Mouse (Mus musculus): ENCODE measurements around the gene Gm9964. TPM values are rescaled to one million over a fixed set of nuclear protein-coding genes. Genes with fewer than 3 reads are reported as not detected.
"Not testable (repeated sequence)": the region's sequence is repeated elsewhere in the genome, so short reads cannot be mapped to it uniquely, and the experiment has no call there.

Gene Gm9964
- total and polyA plus RNA-seq, 2 experiments, result not detected

DNA sequence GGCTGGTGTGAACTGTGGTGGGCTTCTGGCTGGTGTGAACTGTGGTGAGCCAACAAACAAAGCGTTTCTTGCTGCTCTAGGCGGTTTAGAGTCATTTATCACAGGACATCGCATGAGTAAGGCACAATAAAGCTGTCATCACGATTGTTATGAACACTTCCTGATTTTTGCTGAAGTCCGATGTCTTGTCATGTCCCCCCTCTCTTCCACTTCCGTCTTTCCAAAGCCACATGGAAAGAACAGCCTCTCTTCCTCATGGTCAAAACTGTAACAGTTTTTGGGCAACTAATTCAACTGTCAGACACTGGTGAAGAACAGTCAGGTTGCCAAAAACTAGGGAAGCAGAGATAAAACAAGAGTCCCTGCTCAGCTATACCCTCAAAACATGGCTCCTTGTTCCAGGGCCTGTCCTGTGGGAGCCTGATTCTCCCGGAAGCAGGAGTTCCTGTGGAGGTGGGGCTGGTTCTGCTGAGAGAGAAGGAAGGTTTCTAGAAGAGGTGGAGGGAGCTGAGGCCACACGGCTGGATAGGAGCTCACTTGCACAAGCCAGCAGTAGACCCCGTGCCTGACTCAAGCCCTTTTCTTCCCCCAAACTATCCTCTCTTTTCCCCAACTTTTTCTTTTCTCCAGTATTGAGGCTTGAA, 9.1 kb upstream of the Gm9964 start:
- 0 out of 2 replicates have a peak, but pooled peaks cover 2% of the 10 kb centered on the region for H3K4me1 ChIP-seq (ENCODE audit: control insufficient read depth, insufficient read depth, low read length)
- TF ChIP-seq CTCF (IDR thresholded peaks at IDR 0.05; ENCODE audit: low read depth, low read length), result no peak
- TF ChIP-seq POLR2A (IDR thresholded peaks at IDR 0.05; ENCODE audit: extremely low read depth, insufficient read depth, low read length), result no peak
- H3K79me2 ChIP-seq (ENCODE audit: control insufficient read depth, insufficient read depth, low read length), result no peaks in the 10 kb centered on the region
- no peaks in the 10 kb centered on the region for H3K36me3 ChIP-seq (ENCODE audit: control insufficient read depth, insufficient read depth, low read length)
- peak; percentile 30 for DNase-seq (ENCODE audit: extremely low read depth, low read depth, low spot score)
- no peak overlapping the region for H3K4me3 ChIP-seq (ENCODE audit: insufficient read depth, low read depth, low read length)
- no peak overlapping the region for H3K9ac ChIP-seq (ENCODE audit: low read depth, low read length)
- H3K27ac ChIP-seq (replicated peaks; ENCODE audit: insufficient read depth, low read depth, low read length), result peak overlapping the region; percentile 40
- no peaks in the 10 kb centered on the region for H3K27me3 ChIP-seq (ENCODE audit: control insufficient read depth, insufficient read depth, low read length)
- 77% methylated on average over 9 of the region's 9 CpGs for WGBS

DNA sequence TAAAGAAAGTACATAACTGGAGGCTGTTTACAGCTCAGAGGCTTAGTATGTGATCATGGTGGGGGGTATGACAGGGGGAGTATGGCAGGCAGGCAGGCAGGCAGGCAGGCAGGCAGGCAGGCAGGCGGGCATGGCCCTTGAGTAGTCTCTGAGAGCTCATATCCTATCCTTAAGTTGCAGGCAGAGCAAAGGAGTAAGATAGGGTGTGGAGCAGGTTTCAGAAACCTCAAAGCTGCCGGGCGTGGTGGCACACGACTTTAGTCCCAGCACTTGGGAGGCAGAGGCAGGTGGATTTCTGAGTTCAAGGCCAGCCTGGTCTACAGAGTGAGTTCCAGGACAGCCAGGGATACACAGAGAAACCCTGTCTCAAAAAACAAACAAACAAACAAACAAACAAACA, 7.5 kb upstream of the Gm9964 start:
- 94% methylated on average over 4 of the region's 4 CpGs for WGBS
- H3K27me3 ChIP-seq (ENCODE audit: control insufficient read depth, insufficient read depth, low read length); DNase-seq (ENCODE audit: extremely low read depth, low read depth, low spot score); H3K4me3 ChIP-seq (ENCODE audit: insufficient read depth, low read depth, low read length); H3K27ac ChIP-seq (replicated peaks; ENCODE audit: insufficient read depth, low read depth, low read length); H3K79me2 ChIP-seq (ENCODE audit: control insufficient read depth, insufficient read depth, low read length); H3K9ac ChIP-seq (ENCODE audit: low read depth, low read length); H3K36me3 ChIP-seq (ENCODE audit: control insufficient read depth, insufficient read depth, low read length); H3K4me1 ChIP-seq (ENCODE audit: control insufficient read depth, insufficient read depth, low read length): not testable (repeated sequence)

DNA sequence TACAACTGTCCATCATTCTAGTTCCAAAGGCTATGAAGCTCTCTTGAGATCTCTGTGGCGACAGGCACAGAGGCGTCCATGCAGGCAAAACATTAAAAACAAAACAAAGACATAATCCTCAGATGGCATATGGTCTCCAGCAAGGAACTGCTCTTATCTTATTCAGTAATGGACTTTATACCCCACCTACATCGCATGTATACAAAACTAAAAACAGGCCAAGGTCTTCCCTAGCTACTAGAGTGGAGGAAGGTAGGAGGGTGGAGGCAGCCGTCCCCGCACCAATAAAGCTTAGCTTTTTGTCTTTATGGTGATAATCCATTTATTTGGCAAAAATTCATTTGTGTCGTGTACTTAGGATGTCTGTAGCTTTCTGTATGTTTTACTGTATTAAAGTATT, 6.4 kb upstream of the Gm9964 start:
- no peaks in the 10 kb centered on the region for H3K79me2 ChIP-seq (ENCODE audit: control insufficient read depth, insufficient read depth, low read length)
- no peaks in the 10 kb centered on the region for H3K27me3 ChIP-seq (ENCODE audit: control insufficient read depth, insufficient read depth, low read length)
- no peak for DNase-seq (ENCODE audit: extremely low read depth, low read depth, low spot score)
- 0 out of 2 replicates have a peak, but pooled peaks cover 2% of the 10 kb centered on the region for H3K4me1 ChIP-seq (ENCODE audit: control insufficient read depth, insufficient read depth, low read length)
- TF ChIP-seq CTCF (IDR thresholded peaks at IDR 0.05; ENCODE audit: low read depth, low read length) (no peak), POLR2A (IDR thresholded peaks at IDR 0.05; ENCODE audit: extremely low read depth, insufficient read depth, low read length) (no peak)
- no peak overlapping the region for H3K9ac ChIP-seq (ENCODE audit: low read depth, low read length)
- 89% methylated on average over 6 of the region's 6 CpGs for WGBS
- H3K4me3 ChIP-seq (ENCODE audit: insufficient read depth, low read depth, low read length), result no peak overlapping the region
- H3K27ac ChIP-seq (replicated peaks; ENCODE audit: insufficient read depth, low read depth, low read length), result no peak overlapping the region
- H3K36me3 ChIP-seq (ENCODE audit: control insufficient read depth, insufficient read depth, low read length), result no peaks in the 10 kb centered on the region

DNA sequence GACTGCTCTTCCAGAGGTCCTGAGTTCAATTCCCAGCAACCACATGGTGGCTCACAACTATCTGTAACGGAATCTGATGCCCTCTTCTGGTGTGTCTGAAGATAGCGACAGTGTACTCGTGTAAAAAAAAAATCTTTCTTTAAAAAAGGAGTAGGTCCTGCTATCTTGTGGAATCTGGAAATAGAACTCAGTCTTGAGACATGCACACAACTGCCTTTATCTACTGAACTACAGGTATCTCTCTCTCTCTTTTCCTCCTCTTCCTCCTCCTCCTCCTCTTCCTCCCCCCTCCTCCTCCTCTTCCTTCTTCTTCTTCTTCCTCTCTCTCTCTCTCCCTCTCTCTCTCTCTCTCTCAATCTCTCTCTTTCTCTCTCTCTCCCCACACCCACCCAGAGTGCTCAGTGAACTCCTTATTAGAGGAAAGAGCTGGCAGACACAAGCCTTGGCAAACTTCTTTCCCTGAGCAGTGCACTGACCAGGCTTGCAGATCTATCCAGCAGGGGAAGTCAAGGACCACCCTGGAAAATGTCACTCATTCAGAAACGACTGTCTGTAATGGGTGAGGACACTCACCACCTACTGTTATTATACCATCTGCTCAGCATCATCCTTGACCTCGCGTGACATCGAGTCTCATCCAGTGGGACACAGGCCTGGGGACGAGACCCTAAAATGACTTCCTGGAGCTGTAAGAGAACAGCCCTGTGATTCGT, 3.2 kb upstream of the Gm9964 start:
- H3K27me3 ChIP-seq (ENCODE audit: control insufficient read depth, insufficient read depth, low read length), result no peaks in the 10 kb centered on the region
- no peak for DNase-seq (ENCODE audit: extremely low read depth, low read depth, low spot score)
- no peak overlapping the region for H3K9ac ChIP-seq (ENCODE audit: low read depth, low read length)
- no peak overlapping the region for H3K27ac ChIP-seq (replicated peaks; ENCODE audit: insufficient read depth, low read depth, low read length)
- no peak overlapping the region for H3K4me3 ChIP-seq (ENCODE audit: insufficient read depth, low read depth, low read length)
- TF ChIP-seq POLR2A (IDR thresholded peaks at IDR 0.05; ENCODE audit: extremely low read depth, insufficient read depth, low read length) (no peak), CTCF (IDR thresholded peaks at IDR 0.05; ENCODE audit: low read depth, low read length) (no peak)
- WGBS, result 77% methylated on average over 9 of the region's 9 CpGs
- no peaks in the 10 kb centered on the region for H3K36me3 ChIP-seq (ENCODE audit: control insufficient read depth, insufficient read depth, low read length)
- no peaks in the 10 kb centered on the region for H3K4me1 ChIP-seq (ENCODE audit: control insufficient read depth, insufficient read depth, low read length)
- H3K79me2 ChIP-seq (ENCODE audit: control insufficient read depth, insufficient read depth, low read length), result no peaks in the 10 kb centered on the region

DNA sequence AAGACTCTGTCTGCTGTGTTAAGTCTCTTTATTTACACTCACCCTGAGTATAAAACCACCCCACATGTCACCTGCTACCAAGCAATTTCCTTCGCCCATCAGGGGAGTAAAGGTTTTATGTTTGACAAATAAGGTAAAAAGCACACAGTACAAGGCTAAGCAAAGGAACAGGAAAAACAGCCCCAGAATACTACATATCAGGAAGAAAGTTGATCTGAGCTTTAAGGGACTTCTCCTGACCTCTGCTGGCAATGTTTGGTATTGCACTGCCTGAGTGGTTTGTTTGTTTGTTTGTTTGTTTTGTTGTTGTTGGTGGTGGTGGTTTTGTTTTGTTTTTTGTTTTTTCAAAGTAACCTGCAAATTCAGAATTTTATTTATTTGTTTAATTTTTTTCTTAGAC, 539 bp downstream of the Gm9964 start:
- WGBS, result 12% methylated on average over 1 of the region's 1 CpGs
- no peak overlapping the region for H3K27ac ChIP-seq (replicated peaks; ENCODE audit: insufficient read depth, low read depth, low read length)
- no peaks in the 10 kb centered on the region for H3K36me3 ChIP-seq (ENCODE audit: control insufficient read depth, insufficient read depth, low read length)
- no peak overlapping the region for H3K9ac ChIP-seq (ENCODE audit: low read depth, low read length)
- TF ChIP-seq CTCF (IDR thresholded peaks at IDR 0.05; ENCODE audit: low read depth, low read length) (peak; percentile 56), POLR2A (IDR thresholded peaks at IDR 0.05; ENCODE audit: extremely low read depth, insufficient read depth, low read length) (no peak)
- no peaks in the 10 kb centered on the region for H3K79me2 ChIP-seq (ENCODE audit: control insufficient read depth, insufficient read depth, low read length)
- no peaks in the 10 kb centered on the region for H3K4me1 ChIP-seq (ENCODE audit: control insufficient read depth, insufficient read depth, low read length)
- no peaks in the 10 kb centered on the region for H3K27me3 ChIP-seq (ENCODE audit: control insufficient read depth, insufficient read depth, low read length)
- DNase-seq (ENCODE audit: extremely low read depth, low read depth, low spot score), result peak; percentile 36
- no peak overlapping the region for H3K4me3 ChIP-seq (ENCODE audit: insufficient read depth, low read depth, low read length)

DNA sequence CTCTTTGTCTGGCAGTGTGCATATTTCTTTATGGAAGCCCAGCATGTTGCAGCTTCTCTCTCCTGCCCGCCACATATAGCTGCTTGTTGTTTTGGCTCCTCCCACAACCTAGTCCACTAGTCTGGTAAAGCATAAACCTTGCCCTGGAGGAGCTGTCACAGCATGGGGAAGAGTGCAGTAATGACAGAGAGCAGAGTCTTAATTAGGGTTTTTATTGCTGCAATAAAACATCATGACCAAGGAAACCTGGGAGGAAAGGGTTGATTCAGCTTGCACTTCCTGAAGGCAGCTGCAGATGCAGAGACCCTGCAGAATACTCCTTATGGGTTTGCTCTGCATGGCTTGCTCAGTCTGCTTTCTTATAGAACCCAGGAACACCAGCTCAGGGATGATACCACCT, 2.7 kb downstream of the Gm9964 start:
- Histone ChIP-seq H3K4me1 (ENCODE audit: control insufficient read depth, insufficient read depth, low read length) (peaks cover 5% of the 10 kb centered on the region), H3K27me3 (ENCODE audit: control insufficient read depth, insufficient read depth, low read length) (no peaks in the 10 kb centered on the region), H3K27ac (replicated peaks; ENCODE audit: insufficient read depth, low read depth, low read length) (no peak overlapping the region), H3K4me3 (ENCODE audit: insufficient read depth, low read depth, low read length) (no peak overlapping the region), H3K9ac (ENCODE audit: low read depth, low read length) (no peak overlapping the region), H3K36me3 (ENCODE audit: control insufficient read depth, insufficient read depth, low read length) (no peaks in the 10 kb centered on the region), H3K79me2 (ENCODE audit: control insufficient read depth, insufficient read depth, low read length) (no peaks in the 10 kb centered on the region)
- DNase-seq (ENCODE audit: extremely low read depth, low read depth, low spot score), result no peak
- WGBS, result 80% methylated on average over 1 of the region's 1 CpGs
- no peak for TF ChIP-seq POLR2A (IDR thresholded peaks at IDR 0.05; ENCODE audit: extremely low read depth, insufficient read depth, low read length)
- TF ChIP-seq CTCF (IDR thresholded peaks at IDR 0.05; ENCODE audit: low read depth, low read length), result no peak

Data from liver, adult 2 months (tissue).